Mouse (Mus musculus): ENCODE data around the gene Rbm6. TPM values are rescaled to one million over a fixed set of nuclear protein-coding genes. Genes with fewer than 3 reads are reported as not detected.
A peak's percentile ranks its signal among the peaks of the same experiment; 100 is the strongest.

Gene Rbm6
- polyA plus RNA-seq, 1 experiment from 2014 or later: 125 TPM

DNA sequence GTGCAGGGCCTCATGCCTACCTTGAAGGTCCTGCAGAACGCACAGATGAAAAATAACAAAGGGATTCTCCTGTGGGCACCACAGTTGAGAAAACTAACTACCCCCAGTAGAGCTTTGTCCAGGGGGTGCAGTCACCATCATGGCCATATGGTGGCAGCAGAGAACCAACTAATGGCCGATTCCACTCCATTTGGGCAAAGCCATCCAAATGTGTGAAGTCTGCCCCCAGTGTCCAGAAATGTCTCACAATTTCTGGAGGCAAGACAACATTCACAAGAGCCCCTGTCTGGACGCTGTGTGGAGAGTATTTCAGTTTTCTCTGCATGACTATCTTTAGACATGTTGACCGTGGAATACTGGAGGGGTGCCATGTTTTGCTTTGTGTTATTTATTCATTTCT, 31.7 kb upstream of the Rbm6 start:
- Histone ChIP-seq H3K9me3 (replicated peaks) (no peaks in the 10 kb centered on the region), H3K4me3 (no peak overlapping the region), H3K9ac (no peak overlapping the region), H3K27ac (no peak overlapping the region), H3K4me2 (no peak overlapping the region), H3K36me3 (ENCODE audit: poor library complexity, severe bottlenecking) (peaks cover 16% of the 10 kb centered on the region; the same call in 1 of the 2 replicates), H3K4me1 (peaks cover 42% of the 10 kb centered on the region), H3K27me3 (peaks cover 31% of the 10 kb centered on the region)
- WGBS: 5% methylated on average over 4 of the region's 4 CpGs
- peak; percentile 61 for ATAC-seq

DNA sequence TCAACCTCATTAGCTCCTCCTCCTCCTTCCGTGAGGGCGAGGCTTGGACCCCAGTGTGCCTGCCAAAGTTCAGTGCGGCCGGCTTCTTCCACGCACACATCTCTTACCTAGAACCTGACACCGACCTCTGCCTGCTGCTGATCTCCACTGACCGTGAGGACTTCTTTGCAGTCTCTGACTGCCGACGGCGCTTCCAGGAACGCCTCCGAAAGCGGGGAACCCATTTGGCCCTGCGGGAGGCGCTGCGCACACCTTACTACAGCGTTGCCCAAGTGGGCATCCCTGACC, 28.5 kb upstream of the Rbm6 start:
- Histone ChIP-seq H3K36me3 (ENCODE audit: poor library complexity, severe bottlenecking) (peaks cover 31% of the 10 kb centered on the region; the same call in 1 of the 2 replicates), H3K27ac (no peak overlapping the region), H3K4me2 (peak overlapping the region; percentile 66), H3K9me3 (replicated peaks) (no peaks in the 10 kb centered on the region), H3K27me3 (peaks cover 23% of the 10 kb centered on the region), H3K4me3 (peak overlapping the region; percentile 36), H3K9ac (peak overlapping the region; percentile 65), H3K4me1 (peaks cover 19% of the 10 kb centered on the region)
- no peak for ATAC-seq
- 10% methylated on average over 17 of the region's 17 CpGs for WGBS

DNA sequence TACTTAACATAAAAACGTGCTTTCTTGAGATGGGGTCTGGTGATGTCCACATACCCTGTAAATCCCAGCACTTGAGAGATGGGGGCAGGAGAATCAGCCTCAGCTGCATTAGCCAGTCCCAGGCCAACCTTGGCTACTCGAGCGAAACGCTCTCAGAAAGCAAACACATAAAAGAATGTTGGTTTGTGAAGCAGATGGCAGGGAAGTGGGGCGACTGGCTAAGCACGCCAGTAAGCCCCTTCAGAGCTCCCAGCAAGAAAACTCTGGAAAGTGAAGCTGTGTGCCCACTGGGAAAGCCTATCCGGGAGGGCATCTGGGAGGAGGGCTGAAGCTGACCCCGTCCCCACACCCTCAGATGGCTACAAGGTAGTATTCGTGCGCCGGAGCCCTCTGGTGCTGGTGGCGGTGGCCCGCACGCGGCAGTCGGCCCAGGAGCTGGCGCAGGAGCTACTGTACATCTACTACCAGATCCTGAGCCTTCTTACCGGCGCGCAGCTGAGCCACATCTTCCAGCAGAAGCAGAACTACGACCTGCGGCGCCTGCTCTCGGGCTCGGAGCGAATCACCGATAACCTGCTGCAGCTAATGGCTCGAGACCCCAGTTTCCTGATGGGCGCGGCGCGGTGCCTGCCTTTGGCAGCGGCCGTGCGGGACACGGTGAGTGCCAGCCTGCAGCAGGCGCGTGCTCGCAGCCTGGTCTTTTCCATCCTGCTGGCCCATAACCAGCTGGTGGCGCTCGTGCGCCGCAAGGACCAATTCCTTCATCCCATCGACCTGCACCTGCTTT, 28.0 kb upstream of the Rbm6 start:
- peak overlapping the region; percentile 66 for H3K4me2 ChIP-seq
- peaks cover 23% of the 10 kb centered on the region for H3K27me3 ChIP-seq
- peak; percentile 71 for ATAC-seq
- no peak overlapping the region for H3K27ac ChIP-seq
- no peaks in the 10 kb centered on the region for H3K9me3 ChIP-seq (replicated peaks)
- peaks cover 17% of the 10 kb centered on the region for H3K4me1 ChIP-seq
- peak overlapping the region; percentile 65 for H3K9ac ChIP-seq
- 4% methylated on average over 44 of the region's 44 CpGs for WGBS
- peaks cover 36% of the 10 kb centered on the region; the same call in 1 of the 2 replicates for H3K36me3 ChIP-seq (ENCODE audit: poor library complexity, severe bottlenecking)
- H3K4me3 ChIP-seq: peak overlapping the region; percentile 36

DNA sequence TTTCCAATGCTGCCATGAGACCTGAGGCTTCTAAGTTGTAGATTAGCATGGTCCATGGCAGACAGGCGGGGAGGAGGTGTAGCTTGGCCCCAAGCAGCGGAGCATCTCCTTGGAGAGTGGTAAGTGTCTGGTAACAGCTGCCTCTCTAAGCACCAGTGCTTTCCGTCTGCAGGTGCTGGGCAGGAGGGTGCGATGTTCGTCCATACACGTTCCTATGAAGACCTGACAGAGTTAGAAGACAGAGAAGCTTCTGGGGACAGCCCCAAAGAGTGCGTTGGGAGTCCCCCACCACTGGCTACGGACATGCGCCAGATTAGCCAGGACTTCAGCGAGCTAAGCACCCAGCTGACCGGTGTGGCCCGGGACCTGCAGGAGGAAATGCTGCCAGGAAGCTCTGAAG, 26.8 kb upstream of the Rbm6 start:
- no peak overlapping the region for H3K27ac ChIP-seq
- no peak overlapping the region for H3K9ac ChIP-seq
- H3K4me3 ChIP-seq: no peak overlapping the region
- H3K9me3 ChIP-seq (replicated peaks): no peaks in the 10 kb centered on the region
- H3K27me3 ChIP-seq: peaks cover 23% of the 10 kb centered on the region
- whole genome bisulfite sequencing: 74% methylated on average over 12 of the region's 12 CpGs
- H3K36me3 ChIP-seq (ENCODE audit: poor library complexity, severe bottlenecking): peaks cover 38% of the 10 kb centered on the region; the same call in 1 of the 2 replicates
- H3K4me1 ChIP-seq: peaks cover 17% of the 10 kb centered on the region
- ATAC-seq: no peak
- no peak overlapping the region for H3K4me2 ChIP-seq

DNA sequence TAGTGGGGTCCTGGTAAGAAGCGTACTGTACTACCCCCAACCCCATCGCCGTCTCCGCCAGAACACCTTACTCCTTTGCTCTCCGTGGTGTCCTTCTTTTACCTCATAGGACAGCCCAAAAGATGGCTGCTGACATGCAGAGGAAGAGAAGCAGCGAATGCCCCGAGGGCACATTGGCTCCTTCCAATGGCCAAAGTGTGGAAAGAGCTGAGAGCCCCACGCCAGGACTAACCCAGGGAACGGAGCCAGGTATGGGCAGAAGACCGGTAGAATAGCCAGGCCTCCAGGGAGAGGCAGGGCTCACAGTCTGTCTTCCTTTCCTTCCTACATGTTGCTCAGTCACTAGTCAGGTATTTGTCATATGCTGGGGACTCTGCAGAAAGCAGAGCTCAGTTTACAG, 25.5 kb upstream of the Rbm6 start:
- Histone ChIP-seq H3K4me2 (no peak overlapping the region), H3K27me3 (peaks cover 23% of the 10 kb centered on the region), H3K36me3 (ENCODE audit: poor library complexity, severe bottlenecking) (peaks cover 38% of the 10 kb centered on the region; the same call in 1 of the 2 replicates), H3K9ac (no peak overlapping the region), H3K4me1 (peaks cover 17% of the 10 kb centered on the region), H3K27ac (no peak overlapping the region), H3K9me3 (replicated peaks) (no peaks in the 10 kb centered on the region), H3K4me3 (no peak overlapping the region)
- ATAC-seq: no peak
- 88% methylated on average over 10 of the region's 10 CpGs for WGBS

DNA sequence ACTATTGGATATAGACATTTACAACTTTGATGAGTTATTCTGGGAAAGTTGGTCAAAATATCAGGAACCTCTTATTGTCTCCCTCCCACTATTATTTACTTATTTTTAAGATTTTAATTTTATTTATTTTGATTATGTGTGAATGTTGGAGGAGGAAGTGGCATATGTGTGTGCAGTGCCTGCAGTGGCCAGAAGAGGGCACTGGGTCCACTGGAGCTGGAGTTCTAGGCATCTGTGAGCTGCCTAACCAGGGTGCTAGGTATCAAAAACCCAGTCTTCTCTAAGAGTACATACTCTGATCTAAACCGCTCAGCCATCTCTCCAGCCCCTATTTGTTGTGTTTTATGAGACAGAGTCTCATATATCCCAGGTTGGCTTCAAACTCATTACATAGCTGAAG, 18.0 kb upstream of the Rbm6 start:
- Histone ChIP-seq H3K9ac (no peak overlapping the region), H3K27me3 (peaks cover 11% of the 10 kb centered on the region), H3K36me3 (ENCODE audit: poor library complexity, severe bottlenecking) (peaks cover 1% of the 10 kb centered on the region), H3K27ac (no peak overlapping the region), H3K9me3 (replicated peaks) (no peaks in the 10 kb centered on the region), H3K4me3 (no peak overlapping the region), H3K4me2 (no peak overlapping the region), H3K4me1 (peaks cover 11% of the 10 kb centered on the region)
- 95% methylated on average over 1 of the region's 1 CpGs for WGBS
- ATAC-seq: no peak

DNA sequence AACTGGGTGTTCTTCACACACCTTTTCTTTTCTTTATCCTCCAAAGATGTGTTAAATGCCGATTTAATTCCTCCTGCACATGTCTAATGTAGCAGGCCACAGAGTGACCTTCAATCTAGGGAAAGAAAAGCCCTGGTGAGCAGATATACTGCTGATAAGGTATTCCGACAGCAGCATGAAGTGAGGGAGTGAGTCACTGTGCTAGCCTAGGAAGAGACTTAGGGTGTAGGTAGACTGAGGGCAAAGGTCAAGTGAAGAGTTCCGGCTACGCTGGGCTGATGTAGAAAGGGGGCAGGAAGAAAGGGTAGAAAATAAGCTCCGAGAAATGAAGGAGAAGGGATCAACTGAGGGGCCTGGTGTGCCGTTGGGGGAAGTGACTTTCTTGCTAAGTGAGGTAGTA, 17.2 kb upstream of the Rbm6 start:
- H3K4me1 ChIP-seq: peaks cover 11% of the 10 kb centered on the region
- no peak overlapping the region for H3K4me3 ChIP-seq
- no peak overlapping the region for H3K4me2 ChIP-seq
- H3K9me3 ChIP-seq (replicated peaks): no peaks in the 10 kb centered on the region
- 90% methylated on average over 6 of the region's 6 CpGs for WGBS
- H3K27me3 ChIP-seq: peaks cover 16% of the 10 kb centered on the region
- H3K9ac ChIP-seq: no peak overlapping the region
- ATAC-seq: no peak
- no peaks in the 10 kb centered on the region; the same call in 1 of the 2 replicates for H3K36me3 ChIP-seq (ENCODE audit: poor library complexity, severe bottlenecking)
- H3K27ac ChIP-seq: no peak overlapping the region

DNA sequence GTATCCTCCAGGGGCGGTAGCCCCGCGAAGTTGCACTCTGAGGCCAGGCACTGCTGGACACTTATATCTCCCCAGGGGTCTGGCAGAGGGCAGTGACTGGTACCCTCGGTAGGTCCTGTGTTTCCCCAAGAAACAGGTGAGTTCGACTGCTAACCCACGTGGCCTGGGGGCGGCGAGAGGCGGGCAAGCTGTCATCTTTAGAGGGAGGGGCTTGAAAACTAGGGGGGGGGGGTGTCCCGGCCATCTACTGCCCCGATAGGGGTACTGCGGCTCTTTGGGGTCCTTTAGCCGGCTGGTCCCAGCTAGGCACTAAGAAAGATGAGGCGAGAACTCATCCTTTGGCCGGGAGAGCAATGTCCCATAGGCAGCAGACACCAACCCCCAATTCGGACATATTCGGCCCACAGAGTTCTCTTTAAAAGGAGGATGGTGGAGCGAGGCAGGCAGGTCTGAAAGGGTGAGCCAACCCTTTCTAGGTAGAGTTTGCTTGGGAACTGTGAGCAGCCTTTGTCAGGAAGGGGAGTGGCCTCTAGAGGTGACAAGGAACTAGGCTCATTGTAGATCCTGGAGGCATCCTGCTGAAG, 15.3 kb upstream of the Rbm6 start:
- H3K9ac ChIP-seq: peak overlapping the region; percentile 83
- peaks cover 18% of the 10 kb centered on the region for H3K27me3 ChIP-seq
- H3K4me2 ChIP-seq: peak overlapping the region; percentile 82
- WGBS: 0% methylated on average over 18 of the region's 18 CpGs
- H3K27ac ChIP-seq: peak overlapping the region; percentile 68
- peak; percentile 75 for ATAC-seq
- peak overlapping the region; percentile 86 for H3K4me3 ChIP-seq
- peaks cover 11% of the 10 kb centered on the region for H3K4me1 ChIP-seq
- H3K36me3 ChIP-seq (ENCODE audit: poor library complexity, severe bottlenecking): no peaks in the 10 kb centered on the region; the same call in 1 of the 2 replicates
- no peaks in the 10 kb centered on the region for H3K9me3 ChIP-seq (replicated peaks)

DNA sequence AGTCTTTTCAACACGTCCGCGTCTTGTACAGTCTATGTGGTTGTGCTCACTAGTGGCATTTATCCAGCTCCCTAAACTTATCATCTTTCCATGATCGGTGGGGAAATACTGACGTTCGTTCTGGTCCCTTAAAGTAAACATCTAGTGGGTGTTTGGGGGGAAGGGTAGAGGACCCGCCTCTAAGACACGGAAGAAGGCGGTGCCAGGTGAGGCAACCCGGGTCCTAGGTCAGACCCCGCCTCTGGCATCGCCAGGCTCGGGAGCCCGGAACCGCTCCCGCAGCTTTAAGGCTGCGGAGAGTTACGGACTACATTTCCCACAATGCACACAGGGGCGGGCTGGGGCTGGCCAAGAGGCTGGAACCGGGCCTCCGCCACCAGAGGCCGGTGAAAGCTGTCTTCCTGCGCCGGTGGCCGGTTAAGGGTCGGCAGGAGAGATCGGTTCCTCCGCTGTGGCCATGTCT, 14.8 kb upstream of the Rbm6 start, which contains the start of gene Mon1a:
Gene Mon1a (plus strand): TSS at position 348 of the 463 bp plus-strand sequence.
- Histone ChIP-seq H3K27me3 (peaks cover 18% of the 10 kb centered on the region), H3K4me2 (peak within 1 kb of the TSS; percentile 82), H3K4me3 (peak within 1 kb of the TSS; percentile 86), H3K36me3 (ENCODE audit: poor library complexity, severe bottlenecking) (no peaks in the 10 kb centered on the region; the same call in 1 of the 2 replicates), H3K9ac (peak within 1 kb of the TSS; percentile 83), H3K4me1 (peaks cover 11% of the 10 kb centered on the region), H3K27ac (peak within 1 kb of the TSS; percentile 68), H3K9me3 (replicated peaks) (no peaks in the 10 kb centered on the region)
- ATAC-seq: peak; percentile 97
- WGBS: under 1% methylated on average over 28 of the region's 28 CpGs

DNA sequence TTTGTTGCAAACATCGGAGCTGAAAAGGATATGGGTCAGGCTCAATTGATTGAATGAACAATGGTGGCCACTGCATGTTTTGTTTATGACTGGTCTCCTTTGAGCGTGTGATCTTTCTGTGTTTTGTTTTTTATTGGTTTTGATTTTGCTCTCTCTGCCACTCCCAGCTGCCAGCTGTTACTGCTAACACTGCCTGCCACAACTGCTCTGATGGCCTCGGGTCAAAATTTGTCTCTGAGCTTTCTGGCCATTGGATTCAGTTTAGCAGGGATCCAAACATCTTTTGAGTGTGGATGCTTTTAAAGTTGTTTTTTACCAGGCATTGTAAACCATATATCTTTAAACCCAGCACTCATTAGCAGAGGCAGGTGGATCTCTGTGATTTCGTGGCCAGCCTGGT, 7.4 kb upstream of the Rbm6 start:
- Histone ChIP-seq H3K4me2 (no peak overlapping the region), H3K27me3 (peaks cover 16% of the 10 kb centered on the region), H3K27ac (no peak overlapping the region), H3K4me1 (no peaks in the 10 kb centered on the region), H3K9ac (no peak overlapping the region), H3K36me3 (ENCODE audit: poor library complexity, severe bottlenecking) (no peaks in the 10 kb centered on the region), H3K4me3 (no peak overlapping the region), H3K9me3 (replicated peaks) (no peaks in the 10 kb centered on the region)
- ATAC-seq: no peak
- WGBS: 75% methylated on average over 4 of the region's 4 CpGs

DNA sequence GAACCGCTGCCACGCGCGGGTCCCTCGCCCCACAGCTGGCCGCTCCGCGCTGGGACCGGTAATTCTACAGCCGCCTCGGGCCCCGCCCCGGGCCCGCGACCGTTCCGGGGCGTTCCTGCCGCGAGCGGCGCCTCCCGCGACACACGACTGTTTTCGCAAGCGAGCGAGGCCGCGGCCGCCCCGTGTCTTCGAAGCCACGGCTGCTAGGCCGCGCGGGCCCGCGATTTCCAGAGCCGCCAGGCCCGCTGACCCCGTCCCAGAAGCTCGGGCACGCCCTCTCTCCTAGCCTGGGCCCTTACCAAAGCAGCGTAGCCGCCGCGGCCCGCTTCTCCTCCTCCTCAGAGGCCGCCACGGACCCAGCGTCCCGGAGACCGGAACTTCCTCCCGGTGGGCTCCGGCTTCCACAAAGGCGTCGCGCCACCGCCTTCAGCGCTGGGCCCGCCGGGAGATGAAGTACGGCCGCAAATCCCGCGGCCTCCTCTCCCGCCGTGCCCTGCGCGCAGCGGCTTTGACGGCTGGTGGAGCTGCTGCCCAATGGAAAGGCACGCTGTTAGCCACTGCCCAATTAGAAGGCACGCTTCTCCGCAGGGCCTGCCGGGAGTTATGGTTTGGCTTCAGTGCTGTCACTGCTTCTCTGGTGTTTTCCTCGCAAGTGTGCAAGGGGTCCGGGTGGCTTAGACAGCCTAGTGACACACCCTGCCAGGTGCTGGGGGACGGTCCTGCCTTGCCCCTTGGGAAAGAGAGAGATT, 513 bp downstream of the Rbm6 start:
- WGBS: under 1% methylated on average over 72 of the region's 80 CpGs

DNA sequence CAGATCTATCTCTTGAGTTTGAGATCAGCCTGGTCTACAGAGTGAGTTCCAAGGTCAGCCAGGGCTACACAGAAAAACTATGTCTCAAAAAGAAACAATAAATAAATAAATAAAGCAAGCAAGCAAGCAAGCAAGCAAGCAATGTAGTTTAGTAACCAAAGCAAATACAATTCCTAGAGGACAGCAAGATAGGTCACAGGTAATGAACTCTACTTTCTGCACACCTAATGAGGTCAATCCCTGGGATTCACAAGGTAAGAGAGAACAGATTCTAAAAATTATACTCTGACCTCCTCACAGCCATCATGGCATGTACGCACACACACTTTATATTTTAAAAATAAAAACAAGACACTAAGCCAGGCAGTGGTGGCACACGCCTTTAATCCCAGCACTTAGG, 7.0 kb downstream of the Rbm6 start:
- Histone ChIP-seq H3K4me3 (no peak overlapping the region), H3K27ac (no peak overlapping the region), H3K36me3 (ENCODE audit: poor library complexity, severe bottlenecking) (no peaks in the 10 kb centered on the region), H3K4me2 (no peak overlapping the region), H3K27me3 (no peaks in the 10 kb centered on the region), H3K9me3 (replicated peaks) (no peaks in the 10 kb centered on the region), H3K9ac (no peak overlapping the region), H3K4me1 (peaks cover 8% of the 10 kb centered on the region)
- WGBS: 95% methylated on average over 2 of the region's 2 CpGs
- ATAC-seq: no peak

More for the DNA sequence above, 513 bp downstream of the Rbm6 start:
- peak; percentile 100 for ATAC-seq
- Histone ChIP-seq H3K9me3 (replicated peaks) (no peaks in the 10 kb centered on the region), H3K4me1 (peaks cover 21% of the 10 kb centered on the region), H3K4me3 (peak overlapping the region; percentile 99), H3K27ac (peak overlapping the region; percentile 95), H3K9ac (peak overlapping the region; percentile 99), H3K27me3 (0 out of 2 replicates have a peak, but pooled peaks cover 2% of the 10 kb centered on the region), H3K4me2 (peak overlapping the region; percentile 88), H3K36me3 (ENCODE audit: poor library complexity, severe bottlenecking) (no peaks in the 10 kb centered on the region)
